ENCODE assay signal across 17 mouse cellular contexts in genomic region chr2:6112619-6113018, GRCm38 (mm10). TPM values are rescaled to one million over a fixed set of nuclear protein-coding genes. Genes with fewer than 3 reads are reported as not detected.
"Had no signal": no experiment of that assay in that cellular context is flagged by ENCODE, and none has a peak within 500 bp of the region (broad histone marks: within the 10 kb centered on the region; RNA-seq: fewer than 3 reads in every experiment).

No protein-coding gene starts in this region.

- H3K9ac ChIP-seq: kidney, embryonic 15.5 days; limb, embryonic 12.5 days; liver, embryonic 13.5 days; liver, postnatal 0 days; lung, embryonic 15.5 days; midbrain, embryonic 12.5 days; neural tube, embryonic 13.5 days had no signal

- ATAC-seq: liver, postnatal 0 days; midbrain, embryonic 16.5 days had no signal

- H3K4me1 ChIP-seq: kidney, embryonic 15.5 days; limb, embryonic 12.5 days; liver, embryonic 13.5 days; lung, embryonic 15.5 days; midbrain, embryonic 12.5 days; neural tube, embryonic 13.5 days had no signal

- H3K36me3 ChIP-seq: kidney, embryonic 15.5 days; limb, embryonic 12.5 days; liver, embryonic 13.5 days; lung, embryonic 15.5 days; midbrain, embryonic 12.5 days; neural tube, embryonic 13.5 days had no signal

- H3K4me3 ChIP-seq: kidney, embryonic 15.5 days; left cerebral cortex, adult 2 months; limb, embryonic 12.5 days; liver, embryonic 13.5 days; lung, embryonic 15.5 days; megakaryocyte, embryonic 14.5 days; midbrain, embryonic 12.5 days; neural tube, embryonic 13.5 days had no signal

- H3K9me3 ChIP-seq: kidney, embryonic 15.5 days; limb, embryonic 12.5 days; liver, embryonic 13.5 days; lung, embryonic 15.5 days; megakaryocyte, embryonic 14.5 days; midbrain, embryonic 12.5 days; neural tube, embryonic 13.5 days had no signal

- H3K27ac ChIP-seq: kidney, embryonic 15.5 days; left cerebral cortex, adult 2 months; limb, embryonic 12.5 days; liver, embryonic 13.5 days; lung, embryonic 15.5 days; macrophage; midbrain, embryonic 12.5 days; neural tube, embryonic 13.5 days had no signal

- H3K4me2 ChIP-seq: kidney, embryonic 15.5 days; limb, embryonic 12.5 days; liver, embryonic 13.5 days; lung, embryonic 15.5 days; midbrain, embryonic 12.5 days; neural tube, embryonic 13.5 days had no signal

- H3K27me3 ChIP-seq: kidney, embryonic 15.5 days; limb, embryonic 12.5 days; liver, embryonic 13.5 days; lung, embryonic 15.5 days; megakaryocyte, embryonic 14.5 days; midbrain, embryonic 12.5 days; neural tube, embryonic 13.5 days had no signal

- DNase-seq: kidney, adult 2 months; kidney, postnatal 14 days; liver; liver, embryonic 13.5 days; liver, postnatal 0 days; lung, postnatal 14 days; retina, postnatal 1 day; thymus, postnatal 4 days had no signal

RNA-seq across cellular contexts. Expression of gene Proser2, which starts 17.4 kb away (rescaled TPM):
- polyA plus RNA-seq: macrophage had no signal
